Mouse (Mus musculus) erythroblast, embryonic 14.5 days (primary cell): ENCODE measurements around the gene Myh9.

Source experiments
- GATA1 ChIP-seq: IDR thresholded peaks from 2 replicates; pipeline ENCODE4 v1.6.1; 2012; ENCODE audit warnings: low read length, inconsistent platforms, mixed read lengths
- TAL1 ChIP-seq: IDR thresholded peaks from 3 replicates; pipeline ENCODE4 v1.6.1; 2012; ENCODE audit warnings: low read length, inconsistent platforms, mixed read lengths

- TF ChIP-seq TAL1 (no peak), GATA1 (no peak)
Observed at GRCm38 (mm10) chr15:77882797-77883696, 41.1 kb upstream of the Myh9 start.
